Mouse (Mus musculus) cerebellum, postnatal 10 days (tissue): Measurements from ENCODE around the gene Olfr889.
"Not testable (repeated sequence)": the region's sequence is repeated elsewhere in the genome, so short reads cannot be mapped to it uniquely, and the experiment has no call there.

Experiments
- DNase-seq, 2 experiments: peaks; one replicate each; pipeline ENCODE4 v3.0.0; 2021; ENCODE audit warnings: mixed read lengths in 2 of 2

The Olfr889 gene

DNA sequence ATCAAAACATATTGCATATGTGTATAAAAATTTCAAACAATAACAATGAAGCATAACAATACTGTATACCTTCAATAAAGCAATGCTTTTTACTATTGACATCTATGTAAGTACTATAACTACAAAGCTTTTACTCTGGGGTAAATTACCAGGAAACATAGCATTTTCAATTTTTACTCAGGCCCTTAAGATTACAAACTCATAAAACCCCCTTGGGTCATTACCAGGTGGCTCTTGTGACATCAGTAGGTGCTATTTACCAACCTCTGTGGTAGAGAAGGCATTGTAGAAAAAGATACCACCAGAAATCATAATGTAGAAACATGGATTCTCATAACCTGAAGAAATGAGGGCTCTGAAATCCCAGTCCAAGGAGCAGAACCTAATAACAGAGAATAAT lies at the start of gene Olfr889:
Gene Olfr889, plus strand, starts transcription at position 301 of the 400 bp plus-strand sequence.
- DNase-seq: no peak

DNA sequence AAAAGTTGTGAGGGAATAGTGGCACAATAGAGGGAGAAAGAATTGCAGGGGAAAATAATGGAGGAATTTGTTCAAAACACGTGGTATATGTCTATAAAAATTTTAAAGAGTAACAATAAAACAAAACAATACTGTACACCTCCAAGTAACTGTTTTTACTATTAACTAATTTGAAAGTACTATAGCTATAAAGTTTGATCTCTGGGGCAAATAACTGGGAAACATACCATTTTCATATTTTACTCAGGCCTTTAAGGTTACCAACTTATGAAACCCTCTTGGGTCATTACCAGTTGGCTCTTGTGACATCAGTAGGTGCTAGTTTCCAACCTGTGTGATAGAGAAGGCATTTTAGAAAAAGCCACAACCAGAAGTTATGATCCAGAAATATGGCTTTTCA lies 31.2 kb upstream of the Olfr889 start, which contains the start of gene Olfr887:
Gene Olfr887, plus strand, starts transcription at position 301 of the 400 bp plus-strand sequence.
- DNase-seq: no peak

GRCm38 (mm10) chr9:38107828-38108227 lies 7.2 kb upstream of the Olfr889 start, which contains the start of gene Olfr888:
TSS of gene Olfr888 (plus strand) at chr9:38108128.
- no peak for DNase-seq

DNA sequence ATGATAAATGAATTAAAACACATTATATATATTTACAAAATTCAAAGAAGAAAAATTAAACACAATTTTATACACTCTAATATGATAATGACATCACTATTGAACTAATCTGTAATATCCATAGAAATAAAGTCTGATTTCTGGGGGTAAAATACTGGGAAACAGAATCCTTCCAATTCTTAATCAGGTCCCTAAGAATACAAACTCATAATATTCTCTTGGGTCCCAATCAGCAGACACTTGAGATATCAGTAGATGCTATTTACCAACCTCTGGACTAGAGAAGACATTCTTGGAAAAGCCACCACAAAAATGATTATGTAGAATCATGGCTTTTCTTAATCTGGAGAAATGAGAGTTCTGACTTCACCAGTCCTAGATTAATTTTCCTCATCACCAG lies 27.2 kb downstream of the Olfr889 start, which contains the start of gene Olfr890:
Gene Olfr890, plus strand, starts transcription at position 301 of the 400 bp plus-strand sequence.
- DNase-seq: no peak

DNA sequence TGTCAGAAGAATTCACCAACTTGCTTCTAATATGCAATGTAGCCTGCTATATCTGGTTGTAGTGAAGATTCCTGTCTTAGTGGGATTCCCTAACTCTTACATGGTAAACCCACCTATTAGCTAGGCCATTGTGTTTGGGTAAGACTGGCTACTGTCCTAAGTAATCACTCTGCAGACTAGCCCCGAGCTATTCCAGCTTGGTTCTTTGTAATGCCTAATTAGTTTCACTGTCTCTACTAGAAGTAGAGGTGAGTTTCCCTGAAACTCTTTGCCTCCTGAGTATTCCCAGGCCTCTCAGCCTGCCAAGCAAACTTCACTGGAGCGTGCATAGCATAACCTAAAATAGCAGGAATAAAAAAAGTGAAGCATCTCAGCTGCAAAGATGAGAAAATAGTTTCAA lies 53.3 kb downstream of the Olfr889 start:
- not testable (repeated sequence) for DNase-seq
